ENCODE assay signal across 20 mouse cellular contexts in the genomic region with DNA sequence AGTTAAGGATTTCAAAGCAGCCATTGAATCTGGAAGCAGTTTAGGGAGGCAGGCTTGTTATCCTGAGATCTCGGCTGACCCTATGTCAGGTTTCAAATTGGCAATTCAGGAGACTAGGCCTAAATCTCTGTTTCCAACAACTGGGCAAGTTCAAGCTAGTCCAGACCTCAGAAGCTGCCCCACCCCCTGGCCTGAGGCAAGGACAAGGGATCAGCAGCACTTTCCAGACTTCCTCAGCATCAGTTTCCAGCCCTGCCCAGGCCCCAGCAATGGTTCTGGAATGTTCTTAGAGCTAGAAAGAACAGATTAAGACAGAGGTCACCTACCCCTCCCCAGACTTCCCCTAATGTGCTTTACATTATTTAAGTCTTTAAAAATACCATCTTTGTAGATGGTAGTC. TPM values are rescaled to one million over a fixed set of nuclear protein-coding genes. Genes with fewer than 3 reads are reported as not detected.
DNase-seq lines count a peak whose midpoint lies in the region; TF ChIP-seq lines count a peak whose summit lies in the region.
"Had no signal": no experiment of that assay in that cellular context is flagged by ENCODE, and none has a peak within 500 bp of the region (broad histone marks: within the 10 kb centered on the region; RNA-seq: fewer than 3 reads in every experiment).

No protein-coding gene starts in this region.

- peak; percentile 22 for DNase-seq in ES-E14 (ENCODE audit: low read depth, low spot score)
- peak; percentile 15 for DNase-seq in embryo, embryonic 9.5 days (ENCODE audit: extremely low spot score)
- peak; percentile 45 for DNase-seq in kidney, adult 9 months
- DNase-seq in kidney, postnatal 4 days, result peak; percentile 20 to 44
- DNase-seq in cerebellum, adult 11 months, result no peak
- DNase-seq in urinary bladder, postnatal 14 days (ENCODE audit: low spot score), result no peak
- DNase-seq in heart, postnatal 4 days, result no peak
- DNase-seq: cerebellum, adult 9-11 months; gastrocnemius, postnatal 25 days; heart, adult 2 months; heart, postnatal 36 days; thymus, postnatal 25 days had no signal

- no peaks in the 10 kb centered on the region for H3K9me3 ChIP-seq in ES-E14 (ENCODE audit: control insufficient read depth, insufficient read depth, low read depth, low read length)
- H3K9me3 ChIP-seq: embryonic facial prominence, embryonic 13.5 days; limb, embryonic 15.5 days; liver, embryonic 15.5 days; midbrain, embryonic 13.5 days; neural tube, embryonic 12.5 days had no signal

- H3K9ac ChIP-seq in ES-E14 (ENCODE audit: insufficient read depth, low read depth, low read length, poor library complexity, severe bottlenecking), result no peak overlapping the region
- H3K9ac ChIP-seq: embryonic facial prominence, embryonic 13.5 days; limb, embryonic 15.5 days; liver, embryonic 15.5 days; midbrain, embryonic 13.5 days; neural tube, embryonic 12.5 days had no signal

- no peak overlapping the region for H3K27ac ChIP-seq in ES-E14 (ENCODE audit: insufficient read depth, low read depth, low read length, poor library complexity, severe bottlenecking)
- H3K27ac ChIP-seq: embryonic facial prominence, embryonic 13.5 days; heart, adult 2 months; limb, embryonic 15.5 days; liver, embryonic 15.5 days; midbrain, embryonic 13.5 days; neural tube, embryonic 12.5 days had no signal

- H3K36me3 ChIP-seq in ES-E14 (ENCODE audit: control insufficient read depth, insufficient read depth, low read length, poor library complexity, severe bottlenecking), result no peaks in the 10 kb centered on the region
- H3K36me3 ChIP-seq: embryonic facial prominence, embryonic 13.5 days; limb, embryonic 15.5 days; liver, embryonic 15.5 days; midbrain, embryonic 13.5 days; neural tube, embryonic 12.5 days had no signal

- in situ Hi-C loops in ES-E14 (cut with MboI; ENCODE audit: low sequenced_read_pairs in 2 of 2, unreplicated experiment in 2 of 2), result no loop called here

- no peak overlapping the region for H3K4me3 ChIP-seq in ES-E14 (ENCODE audit: insufficient read depth in 1 of 2, low read depth in 1 of 2, low read length in 2 of 2, poor library complexity in 1 of 2, severe bottlenecking in 1 of 2)
- H3K4me3 ChIP-seq: embryonic facial prominence, embryonic 13.5 days; heart, adult 2 months; limb, embryonic 15.5 days; liver, embryonic 15.5 days; midbrain, embryonic 13.5 days; neural tube, embryonic 12.5 days had no signal

- H3K4me1 ChIP-seq in ES-E14 (ENCODE audit: control insufficient read depth in 2 of 2, insufficient read depth in 2 of 2, low read length in 2 of 2, poor library complexity in 1 of 2), result peaks cover 2 to 8% of the 10 kb centered on the region in 2 experiments; a peak in 3 of 4 replicates
- H3K4me1 ChIP-seq: liver, embryonic 15.5 days; midbrain, embryonic 13.5 days had no signal

TF ChIP-seq in ES-E14, 5 proteins besides CTCF, POLR2A, EP300 and RAD21:
- TF ChIP-seq ZC3H11A (IDR thresholded peaks at IDR 0.05; ENCODE audit: borderline replicate concordance, low read depth, low read length) (no peak), ZNF384 (IDR thresholded peaks at IDR 0.05; ENCODE audit: low read depth, low read length) (no peak), HCFC1 (IDR thresholded peaks at IDR 0.05; ENCODE audit: borderline replicate concordance, insufficient read depth, low read length) (no peak), MAFK (IDR thresholded peaks at IDR 0.05; ENCODE audit: insufficient read depth, low read depth, low read length) (no peak), CHD2 (IDR thresholded peaks at IDR 0.05; ENCODE audit: low read depth, low read length) (no peak)

RNA-seq across cellular contexts. Expression of a gene that starts 36.1 kb away (rescaled TPM):
- not detected in 2 replicates for total RNA-seq in ES-E14 (2012; rRNA removed)
- under 1 TPM in 1 of 2 experiments, not detected in 1; 0.29 TPM for total RNA-seq in heart, postnatal 4 days (2021)
- total RNA-seq: layer of hippocampus, postnatal 14 days; left cerebral cortex, postnatal 14 days; MEL had no signal

Comparison
In these comparisons a context has a peak if more than half of its experiments do, and no peak if none do; other contexts are left out.
1. DNase-seq: peak in ES-E14 (single experiment), embryo, embryonic 9.5 days (single experiment), kidney, adult 9 months (single experiment) and kidney, postnatal 4 days (2 of 2); none in cerebellum, adult 11 months (single experiment), urinary bladder, postnatal 14 days (single experiment) and heart, postnatal 4 days (single experiment).